Mouse (Mus musculus) limb, embryonic 14.5 days (tissue): ENCODE results near the gene Olfr1034. TPM values are rescaled to one million over a fixed set of nuclear protein-coding genes. Genes with fewer than 3 reads are reported as not detected.
"Not testable (repeated sequence)": the region's sequence is repeated elsewhere in the genome, so short reads cannot be mapped to it uniquely, and the experiment has no call there.

Experiments
- ATAC-seq: fragments of 200-750 bp; cut with Nextera tagmentation; 2 replicates; pipeline ENCODE4 v1.8.0; 2017; ENCODE audit warnings: low read depth, moderate number of reproducible peaks, moderate TSS enrichment; ENCODE audit not compliant: low FRiP score
- DNase-seq: peaks from one replicate; pipeline ENCODE4 v3.0.0-alpha.2; 2015; ENCODE audit warnings: low spot score
- H3K27ac ChIP-seq: fragments of 300-500 bp; sonication (generic); replicated peaks from 2 replicates; pipeline ENCODE4 v1.5.1; 2014; ENCODE audit warnings: low read depth, mild to moderate bottlenecking, low read length, moderate library complexity, mixed read lengths
- H3K27me3 ChIP-seq: fragments of 300-500 bp; sonication (generic); 2 replicates; pipeline ENCODE4 v1.6.1; 2014; ENCODE audit warnings: low read length, mixed read lengths; ENCODE audit not compliant: control insufficient read depth, insufficient read depth
- H3K36me3 ChIP-seq: fragments of 300-500 bp; sonication (generic); 2 replicates; pipeline ENCODE4 v1.6.1; 2014; ENCODE audit warnings: mild to moderate bottlenecking, low read length, moderate library complexity, mixed read lengths; ENCODE audit not compliant: control insufficient read depth, insufficient read depth
- H3K4me1 ChIP-seq: fragments of 300-500 bp; sonication (generic); 2 replicates; pipeline ENCODE4 v1.6.1; 2014; ENCODE audit warnings: antibody characterized with exemption, low read length, mixed read lengths; ENCODE audit not compliant: control insufficient read depth, insufficient read depth
- H3K4me2 ChIP-seq: fragments of 300-500 bp; sonication (generic); replicated peaks from 2 replicates; pipeline ENCODE4 v1.6.1; 2014; ENCODE audit warnings: low read depth, mild to moderate bottlenecking, low read length, moderate library complexity; ENCODE audit not compliant: severe bottlenecking
- H3K4me3 ChIP-seq: fragments of 300-500 bp; sonication (generic); replicated peaks from 2 replicates; pipeline ENCODE4 v1.5.1; 2014; ENCODE audit warnings: low read length
- H3K9ac ChIP-seq: fragments of 300-500 bp; sonication (generic); 2 replicates; pipeline ENCODE4 v1.6.1; 2014; ENCODE audit warnings: mild to moderate bottlenecking, low read depth, low read length, moderate library complexity; ENCODE audit not compliant: severe bottlenecking
- H3K9me3 ChIP-seq: fragments of 300-500 bp; sonication (generic); 2 replicates; pipeline ENCODE4 v1.6.1; 2016; ENCODE audit warnings: low read length; ENCODE audit not compliant: control insufficient read depth
- POLR2A ChIP-seq: fragments of 200-500 bp; IDR thresholded peaks from 2 replicates; pipeline ENCODE4 v1.8.0; 2012; ENCODE audit warnings: inconsistent platforms, mild to moderate bottlenecking, moderate library complexity, borderline replicate concordance; ENCODE audit not compliant: insufficient read depth, insufficient read length; ENCODE audit errors: extremely low read depth
- WGBS: fragments of 180-500 bp; shearing (Covaris S2); extraction: QIAGEN DNeasy Blood & Tissue Kit; methylation state at CpG from one replicate; pipeline ENCODE4 v1.1.7; 2014; 5-methylcytosine and 5-hydroxymethylcytosine counted together
- polyA plus RNA-seq, 2 experiments: library from polyadenylated mRNA; depleted of rRNA in 1 of 2; stranded (reverse) in 1 of 2; unstranded in 1 of 2; fragments of >200 nt; fragmentation: Nextera tagmentation in 1 of 2; extraction: Ambion mirVana in 1 of 2; gene quantifications; 2 replicates each; pipeline versions ENCODE4 v1.2.1 to v1.2.3; 2012 to 2014

Gene Olfr1034
- polyA plus RNA-seq, 2 experiments: 0.13 TPM; not detected in 1

DNA sequence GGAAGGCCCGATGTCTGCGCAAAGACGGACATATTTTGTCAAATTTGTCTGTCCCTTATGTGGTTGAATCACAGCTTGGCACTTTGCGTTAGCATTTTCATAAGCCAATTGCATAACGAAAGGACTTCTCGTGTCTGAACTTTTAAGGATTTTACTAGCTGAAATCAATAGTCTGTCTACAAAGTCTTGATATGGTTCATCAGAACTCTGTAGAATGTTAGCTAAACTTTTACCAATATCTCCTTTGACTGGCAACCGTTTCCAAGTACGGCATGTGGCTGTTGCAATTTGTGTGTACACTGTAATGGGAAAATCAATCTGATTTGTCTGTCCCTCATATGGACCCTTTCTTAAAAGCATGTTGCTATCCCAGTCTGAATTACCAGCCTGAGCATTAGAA, 24.5 kb downstream of the Olfr1034 start:
- ATAC-seq: no peak
- no peak overlapping the region for H3K9ac ChIP-seq
- no peak overlapping the region for H3K4me2 ChIP-seq
- no peak for TF ChIP-seq POLR2A
- H3K4me3 ChIP-seq: no peak overlapping the region
- no peaks in the 10 kb centered on the region for H3K4me1 ChIP-seq
- 94% methylated on average over 8 of the region's 8 CpGs for WGBS
- DNase-seq: no peak
- H3K27me3 ChIP-seq: no peaks in the 10 kb centered on the region
- H3K9me3 ChIP-seq: no peaks in the 10 kb centered on the region
- H3K36me3 ChIP-seq: no peaks in the 10 kb centered on the region
- H3K27ac ChIP-seq: no peak overlapping the region

DNA sequence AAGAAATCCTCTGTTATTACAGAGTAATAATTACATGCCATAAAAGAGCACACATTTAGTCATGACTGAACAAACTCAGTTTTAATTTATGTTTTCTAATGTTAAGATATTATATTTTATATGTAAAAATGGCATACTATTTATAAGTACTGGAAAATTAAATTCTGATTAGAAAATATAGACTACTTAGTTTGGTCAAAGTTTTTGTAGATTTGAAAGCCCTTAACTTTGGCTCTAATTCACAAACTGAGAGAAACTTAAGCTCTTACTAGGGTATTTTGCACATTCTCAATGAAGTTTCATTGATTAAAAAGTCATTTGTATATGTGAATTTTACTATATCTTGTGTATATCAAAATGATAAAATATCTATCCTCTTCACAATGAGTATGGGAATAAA, 28.0 kb downstream of the Olfr1034 start, which contains the start of gene Olfr1036:
TSS of gene Olfr1036 (plus strand) at position 301 of the 400 bp plus-strand sequence.
- H3K36me3 ChIP-seq, ATAC-seq, H3K27ac ChIP-seq, H3K9ac ChIP-seq, H3K4me1 ChIP-seq, DNase-seq, H3K27me3 ChIP-seq, H3K4me2 ChIP-seq, H3K9me3 ChIP-seq, H3K4me3 ChIP-seq: not testable (repeated sequence)

DNA sequence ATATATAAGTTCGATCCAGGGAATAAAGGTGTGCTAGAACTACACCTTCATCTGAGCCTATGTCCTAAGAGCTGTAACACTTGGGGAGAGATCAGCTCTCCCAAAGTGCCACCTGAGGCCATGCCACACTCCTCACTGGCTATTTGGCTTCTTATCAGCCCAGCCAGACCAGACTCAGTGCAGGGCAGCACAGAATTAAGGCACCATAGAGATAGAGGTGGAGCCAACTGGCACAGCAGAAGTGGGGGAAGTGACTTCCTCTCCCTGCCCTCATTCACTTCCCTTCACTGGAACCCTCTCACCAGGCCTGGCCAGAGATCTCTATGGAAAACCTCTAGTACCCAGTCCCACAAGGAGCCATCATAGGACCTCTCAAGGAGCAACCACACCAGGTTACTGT, 34.8 kb downstream of the Olfr1034 start:
- 90% methylated on average over 1 of the region's 1 CpGs for WGBS
- H3K4me2 ChIP-seq, H3K36me3 ChIP-seq, H3K9ac ChIP-seq, H3K27me3 ChIP-seq, H3K9me3 ChIP-seq, DNase-seq, H3K27ac ChIP-seq, ATAC-seq, H3K4me1 ChIP-seq, H3K4me3 ChIP-seq: not testable (repeated sequence)

DNA sequence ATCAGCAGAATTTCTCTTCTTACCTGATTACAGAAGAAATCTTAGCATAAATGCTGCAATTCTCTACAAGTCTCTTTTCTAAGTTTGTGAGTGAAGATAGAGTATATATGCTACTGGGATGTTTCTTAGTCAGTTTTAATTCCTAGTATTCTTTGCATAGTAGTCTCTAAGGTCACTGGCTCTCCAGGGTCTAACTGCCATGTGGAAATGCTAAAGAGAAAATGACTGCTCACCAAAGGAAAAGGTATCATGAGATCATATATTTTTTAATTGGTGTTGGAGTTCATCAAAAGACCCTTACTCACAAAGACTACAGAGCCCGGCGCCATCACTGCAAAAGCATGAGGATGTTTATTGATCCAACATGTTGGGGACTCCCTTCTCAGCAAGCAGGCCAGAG, 41.6 kb downstream of the Olfr1034 start, which contains the start of gene Olfr1037:
TSS of gene Olfr1037 (minus strand) at position 101 of the 400 bp plus-strand sequence.
- Histone ChIP-seq H3K36me3 (no peaks in the 10 kb centered on the region), H3K27me3 (no peaks in the 10 kb centered on the region), H3K9me3 (no peaks in the 10 kb centered on the region), H3K9ac (no peak within 1 kb of the TSS), H3K27ac (no peak within 1 kb of the TSS), H3K4me3 (no peak within 1 kb of the TSS), H3K4me2 (no peak within 1 kb of the TSS), H3K4me1 (no peaks in the 10 kb centered on the region)
- no peak for TF ChIP-seq POLR2A
- WGBS: 88% methylated on average over 2 of the region's 2 CpGs
- no peak for DNase-seq
- no peak for ATAC-seq

Other genes with a start within 250 kb of the Olfr1034 start
- not detected in 2 replicates for gene Olfr1016, start 243.3 kb upstream of the Olfr1034 start, polyA plus RNA-seq (2012; rRNA removed)
- gene Olfr1016, start 243.3 kb upstream of the Olfr1034 start, polyA plus RNA-seq (2014; fragmentation: Nextera tagmentation; extraction: Ambion mirVana): not detected in 2 replicates
- not detected in 2 replicates for gene Olfr1018, start 227.4 kb upstream of the Olfr1034 start, polyA plus RNA-seq (2012; rRNA removed)
- not detected in 2 replicates for gene Olfr1018, start 227.4 kb upstream of the Olfr1034 start, polyA plus RNA-seq (2014; fragmentation: Nextera tagmentation; extraction: Ambion mirVana)
- gene Olfr1019, start 200.4 kb upstream of the Olfr1034 start, polyA plus RNA-seq (2012; rRNA removed): not detected in 2 replicates
- gene Olfr1019, start 200.4 kb upstream of the Olfr1034 start, polyA plus RNA-seq (2014; fragmentation: Nextera tagmentation; extraction: Ambion mirVana): not detected in 2 replicates
- not detected in 2 replicates for gene Olfr1020, start 198.8 kb upstream of the Olfr1034 start, polyA plus RNA-seq (2012; rRNA removed)
- gene Olfr1020, start 198.8 kb upstream of the Olfr1034 start, polyA plus RNA-seq (2014; fragmentation: Nextera tagmentation; extraction: Ambion mirVana): not detected in 2 replicates
- not detected in 2 replicates for gene Olfr1022, start 177.3 kb upstream of the Olfr1034 start, polyA plus RNA-seq (2012; rRNA removed)
- gene Olfr1022, start 177.3 kb upstream of the Olfr1034 start, polyA plus RNA-seq (2014; fragmentation: Nextera tagmentation; extraction: Ambion mirVana): not detected in 2 replicates
- gene Olfr1023, start 160.2 kb upstream of the Olfr1034 start, polyA plus RNA-seq (2012; rRNA removed): not detected in 2 replicates
- not detected in 2 replicates for gene Olfr1023, start 160.2 kb upstream of the Olfr1034 start, polyA plus RNA-seq (2014; fragmentation: Nextera tagmentation; extraction: Ambion mirVana)
- not detected in 2 replicates for gene Olfr1024, start 140.8 kb upstream of the Olfr1034 start, polyA plus RNA-seq (2012; rRNA removed)
- not detected in 2 replicates for gene Olfr1024, start 140.8 kb upstream of the Olfr1034 start, polyA plus RNA-seq (2014; fragmentation: Nextera tagmentation; extraction: Ambion mirVana)
- not detected in 2 replicates for gene Olfr1025-ps1, start 130.7 kb upstream of the Olfr1034 start, polyA plus RNA-seq (2012; rRNA removed)
- not detected in 2 replicates for gene Olfr1025-ps1, start 130.7 kb upstream of the Olfr1034 start, polyA plus RNA-seq (2014; fragmentation: Nextera tagmentation; extraction: Ambion mirVana)
- not detected in 2 replicates for gene Olfr1026, start 124.3 kb upstream of the Olfr1034 start, polyA plus RNA-seq (2012; rRNA removed)
- not detected in 2 replicates for gene Olfr1026, start 124.3 kb upstream of the Olfr1034 start, polyA plus RNA-seq (2014; fragmentation: Nextera tagmentation; extraction: Ambion mirVana)
- gene Olfr1028, start 95.4 kb upstream of the Olfr1034 start, polyA plus RNA-seq (2012; rRNA removed): 0.01 TPM in 1 of 2 replicates, not detected in the other
- not detected in 2 replicates for gene Olfr1028, start 95.4 kb upstream of the Olfr1034 start, polyA plus RNA-seq (2014; fragmentation: Nextera tagmentation; extraction: Ambion mirVana)
- not detected in 2 replicates for gene Olfr1029, start 72.0 kb upstream of the Olfr1034 start, polyA plus RNA-seq (2012; rRNA removed)
- gene Olfr1029, start 72.0 kb upstream of the Olfr1034 start, polyA plus RNA-seq (2014; fragmentation: Nextera tagmentation; extraction: Ambion mirVana): not detected in 2 replicates
- gene Olfr1030, start 66.6 kb upstream of the Olfr1034 start, polyA plus RNA-seq (2012; rRNA removed): not detected in 2 replicates
- not detected in 2 replicates for gene Olfr1030, start 66.6 kb upstream of the Olfr1034 start, polyA plus RNA-seq (2014; fragmentation: Nextera tagmentation; extraction: Ambion mirVana)
- gene Olfr1031, start 55.6 kb upstream of the Olfr1034 start, polyA plus RNA-seq (2012; rRNA removed): not detected in 2 replicates
- not detected in 2 replicates for gene Olfr1031, start 55.6 kb upstream of the Olfr1034 start, polyA plus RNA-seq (2014; fragmentation: Nextera tagmentation; extraction: Ambion mirVana)
- gene Olfr1032, start 40.3 kb upstream of the Olfr1034 start, polyA plus RNA-seq (2012; rRNA removed): not detected in 2 replicates
- gene Olfr1032, start 40.3 kb upstream of the Olfr1034 start, polyA plus RNA-seq (2014; fragmentation: Nextera tagmentation; extraction: Ambion mirVana): not detected in 2 replicates
- 0.67 and 0.73 TPM in 2 replicates for gene Olfr1033, start 25.2 kb upstream of the Olfr1034 start, polyA plus RNA-seq (2012; rRNA removed)
- gene Olfr1033, start 25.2 kb upstream of the Olfr1034 start, polyA plus RNA-seq (2014; fragmentation: Nextera tagmentation; extraction: Ambion mirVana): 0.39 and 1.1 TPM in 2 replicates
- gene Olfr1036, start 28.1 kb downstream of the Olfr1034 start, polyA plus RNA-seq (2012; rRNA removed): not detected in 2 replicates
- not detected in 2 replicates for gene Olfr1036, start 28.1 kb downstream of the Olfr1034 start, polyA plus RNA-seq (2014; fragmentation: Nextera tagmentation; extraction: Ambion mirVana)
- not detected in 2 replicates for gene Olfr1037, start 41.5 kb downstream of the Olfr1034 start, polyA plus RNA-seq (2012; rRNA removed)
- gene Olfr1037, start 41.5 kb downstream of the Olfr1034 start, polyA plus RNA-seq (2014; fragmentation: Nextera tagmentation; extraction: Ambion mirVana): not detected in 2 replicates
- gene Olfr1039, start 90.1 kb downstream of the Olfr1034 start, polyA plus RNA-seq (2012; rRNA removed): not detected in 2 replicates
- not detected in 2 replicates for gene Olfr1039, start 90.1 kb downstream of the Olfr1034 start, polyA plus RNA-seq (2014; fragmentation: Nextera tagmentation; extraction: Ambion mirVana)
- gene Olfr1040, start 100.9 kb downstream of the Olfr1034 start, polyA plus RNA-seq (2012; rRNA removed): not detected in 2 replicates
- not detected in 2 replicates for gene Olfr1040, start 100.9 kb downstream of the Olfr1034 start, polyA plus RNA-seq (2014; fragmentation: Nextera tagmentation; extraction: Ambion mirVana)
- gene Olfr1042, start 116.0 kb downstream of the Olfr1034 start, polyA plus RNA-seq (2012; rRNA removed): not detected in 2 replicates
- gene Olfr1042, start 116.0 kb downstream of the Olfr1034 start, polyA plus RNA-seq (2014; fragmentation: Nextera tagmentation; extraction: Ambion mirVana): not detected in 2 replicates
- gene Olfr1043, start 121.7 kb downstream of the Olfr1034 start, polyA plus RNA-seq (2012; rRNA removed): not detected in 2 replicates
- gene Olfr1043, start 121.7 kb downstream of the Olfr1034 start, polyA plus RNA-seq (2014; fragmentation: Nextera tagmentation; extraction: Ambion mirVana): not detected in 2 replicates
- gene Olfr1044, start 132.0 kb downstream of the Olfr1034 start, polyA plus RNA-seq (2012; rRNA removed): not detected in 2 replicates
- not detected in 2 replicates for gene Olfr1044, start 132.0 kb downstream of the Olfr1034 start, polyA plus RNA-seq (2014; fragmentation: Nextera tagmentation; extraction: Ambion mirVana)
- not detected in 2 replicates for gene Olfr52, start 139.8 kb downstream of the Olfr1034 start, polyA plus RNA-seq (2012; rRNA removed)
- gene Olfr52, start 139.8 kb downstream of the Olfr1034 start, polyA plus RNA-seq (2014; fragmentation: Nextera tagmentation; extraction: Ambion mirVana): not detected in 2 replicates
- not detected in 2 replicates for gene Olfr1045, start 157.1 kb downstream of the Olfr1034 start, polyA plus RNA-seq (2012; rRNA removed)
- gene Olfr1045, start 157.1 kb downstream of the Olfr1034 start, polyA plus RNA-seq (2014; fragmentation: Nextera tagmentation; extraction: Ambion mirVana): not detected in 2 replicates
- not detected in 2 replicates for gene Olfr1046, start 173.5 kb downstream of the Olfr1034 start, polyA plus RNA-seq (2012; rRNA removed)
- not detected in 2 replicates for gene Olfr1046, start 173.5 kb downstream of the Olfr1034 start, polyA plus RNA-seq (2014; fragmentation: Nextera tagmentation; extraction: Ambion mirVana)
- not detected in 2 replicates for gene Olfr1047, start 185.5 kb downstream of the Olfr1034 start, polyA plus RNA-seq (2012; rRNA removed)
- not detected in 2 replicates for gene Olfr1047, start 185.5 kb downstream of the Olfr1034 start, polyA plus RNA-seq (2014; fragmentation: Nextera tagmentation; extraction: Ambion mirVana)
- gene Olfr1048, start 194.4 kb downstream of the Olfr1034 start, polyA plus RNA-seq (2012; rRNA removed): not detected in 2 replicates
- not detected in 2 replicates for gene Olfr1048, start 194.4 kb downstream of the Olfr1034 start, polyA plus RNA-seq (2014; fragmentation: Nextera tagmentation; extraction: Ambion mirVana)
- gene Olfr1049, start 212.5 kb downstream of the Olfr1034 start, polyA plus RNA-seq (2012; rRNA removed): not detected in 2 replicates
- gene Olfr1049, start 212.5 kb downstream of the Olfr1034 start, polyA plus RNA-seq (2014; fragmentation: Nextera tagmentation; extraction: Ambion mirVana): not detected in 2 replicates
- gene Olfr1051, start 233.2 kb downstream of the Olfr1034 start, polyA plus RNA-seq (2012; rRNA removed): not detected in 2 replicates
- gene Olfr1051, start 233.2 kb downstream of the Olfr1034 start, polyA plus RNA-seq (2014; fragmentation: Nextera tagmentation; extraction: Ambion mirVana): not detected in 2 replicates
- not detected in 2 replicates for gene Olfr1052, start 246.6 kb downstream of the Olfr1034 start, polyA plus RNA-seq (2012; rRNA removed)
- not detected in 2 replicates for gene Olfr1052, start 246.6 kb downstream of the Olfr1034 start, polyA plus RNA-seq (2014; fragmentation: Nextera tagmentation; extraction: Ambion mirVana)